Mouse (Mus musculus): ENCODE data around the gene Pdhx. TPM values are rescaled to one million over a fixed set of nuclear protein-coding genes. Genes with fewer than 3 reads are reported as not detected.

The Pdhx gene
- polyA plus RNA-seq, 1 experiment from 2014 or later: 31.3 TPM

- Histone ChIP-seq H3K4me3 (no peak overlapping the region), H3K27me3 (replicated peaks) (no peaks in the 10 kb centered on the region), H3K9me3 (replicated peaks) (0 out of 2 replicates have a peak, but pooled peaks cover 3% of the 10 kb centered on the region), H3K27ac (no peak overlapping the region), H3K4me1 (0 out of 2 replicates have a peak, but pooled peaks cover 3% of the 10 kb centered on the region), H3K36me3 (peaks cover 45% of the 10 kb centered on the region), H3K4me2 (no peak overlapping the region), H3K9ac (no peak overlapping the region)
- ATAC-seq: no peak
- WGBS (ENCODE audit: insufficient replicate concordance): 55% methylated on average over 5 of the region's 5 CpGs
Measured at GRCm38 (mm10) chr2:103084451-103084850, 11.1 kb upstream of the Pdhx start.

DNA sequence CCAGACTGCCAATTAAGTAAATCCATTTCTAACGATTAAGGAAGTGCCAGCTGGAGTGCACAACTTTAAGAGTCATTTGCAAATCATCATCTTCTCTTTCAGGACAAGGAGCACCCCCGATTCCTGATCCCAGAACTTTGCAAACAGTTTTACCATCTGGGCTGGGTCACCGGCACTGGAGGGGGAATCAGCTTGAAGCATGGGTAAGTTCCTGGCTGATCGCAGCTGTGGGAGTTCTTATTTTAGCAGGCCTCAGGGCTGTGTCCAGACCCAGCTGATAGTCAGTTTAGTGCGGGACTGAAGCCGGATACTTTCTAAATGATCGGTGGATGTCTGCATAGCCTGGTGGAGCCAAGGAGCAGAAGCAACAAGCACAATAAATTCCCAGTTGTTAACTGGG lies 9.5 kb upstream of the Pdhx start:
- Histone ChIP-seq H3K9me3 (replicated peaks) (no peaks in the 10 kb centered on the region), H3K4me2 (no peak overlapping the region), H3K27ac (no peak overlapping the region), H3K27me3 (replicated peaks) (no peaks in the 10 kb centered on the region), H3K9ac (no peak overlapping the region), H3K4me1 (0 out of 2 replicates have a peak, but pooled peaks cover 3% of the 10 kb centered on the region), H3K4me3 (no peak overlapping the region), H3K36me3 (peaks cover 29% of the 10 kb centered on the region)
- 78% methylated on average over 7 of the region's 7 CpGs for WGBS (ENCODE audit: insufficient replicate concordance)
- ATAC-seq: no peak

GRCm38 (mm10) chr2:103081706-103082105 lies 8.4 kb upstream of the Pdhx start:
- 0 out of 2 replicates have a peak, but pooled peaks cover 3% of the 10 kb centered on the region for H3K4me1 ChIP-seq
- no peaks in the 10 kb centered on the region for H3K9me3 ChIP-seq (replicated peaks)
- no peak overlapping the region for H3K9ac ChIP-seq
- no peak overlapping the region for H3K4me3 ChIP-seq
- no peak for ATAC-seq
- H3K4me2 ChIP-seq: no peak overlapping the region
- H3K27me3 ChIP-seq (replicated peaks): no peaks in the 10 kb centered on the region
- H3K36me3 ChIP-seq: peaks cover 25% of the 10 kb centered on the region
- WGBS (ENCODE audit: insufficient replicate concordance): 66% methylated on average over 5 of the region's 5 CpGs
- H3K27ac ChIP-seq: no peak overlapping the region

DNA sequence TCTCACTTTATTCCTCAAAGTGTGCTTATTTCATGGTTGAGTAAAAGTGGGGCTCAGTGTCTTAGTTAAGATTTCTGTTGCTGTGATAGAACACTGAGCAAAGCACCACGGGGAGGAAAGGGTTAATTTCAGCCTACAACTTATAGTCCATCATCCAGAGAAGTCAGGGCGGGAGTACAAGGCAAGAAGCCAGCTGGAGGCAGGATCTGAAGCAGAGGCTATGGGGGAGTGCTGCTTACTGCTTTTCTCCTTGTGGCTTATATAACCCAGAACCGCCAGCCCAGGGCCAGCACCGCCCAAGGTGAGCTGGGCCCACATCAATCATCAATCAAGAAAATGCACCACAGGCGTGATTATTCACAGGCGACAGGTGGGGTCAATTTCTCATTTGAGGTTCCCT lies 7.8 kb upstream of the Pdhx start:
- WGBS (ENCODE audit: insufficient replicate concordance): 64% methylated on average over 6 of the region's 6 CpGs
- Histone ChIP-seq H3K4me3 (no peak overlapping the region), H3K36me3 (peaks cover 24% of the 10 kb centered on the region), H3K9me3 (replicated peaks) (no peaks in the 10 kb centered on the region), H3K4me1 (0 out of 2 replicates have a peak, but pooled peaks cover 3% of the 10 kb centered on the region), H3K27ac (no peak overlapping the region), H3K9ac (no peak overlapping the region), H3K4me2 (no peak overlapping the region), H3K27me3 (replicated peaks) (no peaks in the 10 kb centered on the region)
- no peak for ATAC-seq

GRCm38 (mm10) chr2:103070586-103070985 lies 2.7 kb downstream of the Pdhx start:
- no peaks in the 10 kb centered on the region for H3K27me3 ChIP-seq (replicated peaks)
- no peak overlapping the region for H3K9ac ChIP-seq
- ATAC-seq: no peak
- H3K9me3 ChIP-seq (replicated peaks): no peaks in the 10 kb centered on the region
- no peak overlapping the region for H3K4me3 ChIP-seq
- H3K4me1 ChIP-seq: peaks cover 55% of the 10 kb centered on the region
- H3K36me3 ChIP-seq: peaks cover 2% of the 10 kb centered on the region; the same call in 1 of the 2 replicates
- WGBS (ENCODE audit: insufficient replicate concordance): 50% methylated on average over 3 of the region's 3 CpGs
- H3K4me2 ChIP-seq: no peak overlapping the region
- no peak overlapping the region for H3K27ac ChIP-seq

GRCm38 (mm10) chr2:103069752-103070405 lies 3.4 kb downstream of the Pdhx start:
- Histone ChIP-seq H3K4me1 (peaks cover 53% of the 10 kb centered on the region), H3K4me2 (no peak overlapping the region), H3K4me3 (no peak overlapping the region), H3K9ac (no peak overlapping the region), H3K9me3 (replicated peaks) (no peaks in the 10 kb centered on the region), H3K36me3 (peaks cover 2% of the 10 kb centered on the region; the same call in 1 of the 2 replicates), H3K27me3 (replicated peaks) (no peaks in the 10 kb centered on the region), H3K27ac (no peak overlapping the region)
- no peak for ATAC-seq
- 65% methylated on average over 5 of the region's 5 CpGs for WGBS (ENCODE audit: insufficient replicate concordance)

- 73% methylated on average over 1 of the region's 1 CpGs for WGBS (ENCODE audit: insufficient replicate concordance)
- Histone ChIP-seq H3K36me3 (peaks cover 2% of the 10 kb centered on the region; the same call in 1 of the 2 replicates), H3K9me3 (replicated peaks) (no peaks in the 10 kb centered on the region), H3K9ac (no peak overlapping the region), H3K4me3 (no peak overlapping the region), H3K4me2 (no peak overlapping the region), H3K4me1 (peaks cover 45% of the 10 kb centered on the region), H3K27ac (no peak overlapping the region), H3K27me3 (replicated peaks) (no peaks in the 10 kb centered on the region)
- no peak for ATAC-seq
Measured at GRCm38 (mm10) chr2:103068602-103069001, 4.7 kb downstream of the Pdhx start.

- no peak for ATAC-seq
- WGBS (ENCODE audit: insufficient replicate concordance): 70% methylated on average over 2 of the region's 2 CpGs
- no peak overlapping the region for H3K27ac ChIP-seq
- peaks cover 2% of the 10 kb centered on the region; the same call in 1 of the 2 replicates for H3K36me3 ChIP-seq
- no peak overlapping the region for H3K4me3 ChIP-seq
- H3K9me3 ChIP-seq (replicated peaks): no peaks in the 10 kb centered on the region
- H3K27me3 ChIP-seq (replicated peaks): no peaks in the 10 kb centered on the region
- no peak overlapping the region for H3K9ac ChIP-seq
- no peak overlapping the region for H3K4me2 ChIP-seq
- peaks cover 51% of the 10 kb centered on the region for H3K4me1 ChIP-seq
Measured at GRCm38 (mm10) chr2:103067552-103068207, 5.6 kb downstream of the Pdhx start.

DNA sequence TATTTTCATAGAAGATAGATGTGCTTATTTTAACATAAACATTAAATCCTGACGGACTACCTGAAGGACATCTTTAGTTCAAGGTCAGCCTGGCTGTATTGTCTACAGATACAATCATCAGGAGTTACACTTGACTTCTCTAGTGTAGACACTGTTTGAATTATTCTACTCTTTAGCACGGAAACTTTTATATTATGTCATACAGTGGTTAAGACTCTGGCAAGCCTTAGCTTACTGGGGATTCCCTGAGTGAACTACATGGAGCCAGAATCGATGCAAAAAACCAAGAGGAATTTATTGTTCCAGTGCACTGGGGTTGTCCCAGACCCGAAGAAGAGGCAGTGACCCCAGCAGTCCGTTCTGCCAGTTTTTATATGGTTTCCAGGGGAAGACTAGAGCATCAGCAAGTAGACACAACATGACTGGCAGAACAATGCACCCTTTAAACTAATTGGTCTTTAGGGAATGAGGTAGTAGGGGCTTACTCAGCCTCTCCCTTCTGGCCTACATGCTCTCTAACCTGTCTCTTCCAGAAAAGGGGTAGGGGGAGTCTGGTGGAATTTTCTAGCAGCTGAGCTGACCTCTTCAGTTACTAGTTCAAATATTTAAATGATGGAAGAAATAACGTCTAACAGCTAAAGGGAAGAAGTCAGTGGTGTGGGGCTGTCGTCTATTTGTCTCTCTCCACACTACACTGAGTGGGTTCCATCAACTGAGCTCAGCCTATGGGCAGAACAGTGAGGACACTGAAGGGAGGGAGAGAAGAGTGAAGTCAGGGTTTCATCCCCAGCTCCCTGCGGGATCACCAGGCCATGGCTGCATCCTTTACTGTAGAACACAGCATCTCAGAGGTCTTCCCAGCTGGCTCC lies 6.4 kb downstream of the Pdhx start:
- Histone ChIP-seq H3K9ac (no peak overlapping the region), H3K4me2 (no peak overlapping the region), H3K4me3 (no peak overlapping the region), H3K27ac (no peak overlapping the region), H3K4me1 (peaks cover 43% of the 10 kb centered on the region), H3K27me3 (replicated peaks) (no peaks in the 10 kb centered on the region), H3K36me3 (peaks cover 2% of the 10 kb centered on the region; the same call in 1 of the 2 replicates), H3K9me3 (replicated peaks) (no peaks in the 10 kb centered on the region)
- 75% methylated on average over 8 of the region's 8 CpGs for WGBS (ENCODE audit: insufficient replicate concordance)
- ATAC-seq: no peak

- Histone ChIP-seq H3K4me3 (no peak overlapping the region), H3K4me2 (no peak overlapping the region), H3K27ac (no peak overlapping the region), H3K36me3 (peaks cover 4% of the 10 kb centered on the region; the same call in 1 of the 2 replicates), H3K9ac (no peak overlapping the region), H3K27me3 (replicated peaks) (no peaks in the 10 kb centered on the region), H3K4me1 (peaks cover 6% of the 10 kb centered on the region; the same call in 1 of the 2 replicates), H3K9me3 (replicated peaks) (no peaks in the 10 kb centered on the region)
- no peak for ATAC-seq
- 40% methylated on average over 3 of the region's 3 CpGs for WGBS (ENCODE audit: insufficient replicate concordance)
Measured at GRCm38 (mm10) chr2:103062865-103063264, 10.4 kb downstream of the Pdhx start.

DNA sequence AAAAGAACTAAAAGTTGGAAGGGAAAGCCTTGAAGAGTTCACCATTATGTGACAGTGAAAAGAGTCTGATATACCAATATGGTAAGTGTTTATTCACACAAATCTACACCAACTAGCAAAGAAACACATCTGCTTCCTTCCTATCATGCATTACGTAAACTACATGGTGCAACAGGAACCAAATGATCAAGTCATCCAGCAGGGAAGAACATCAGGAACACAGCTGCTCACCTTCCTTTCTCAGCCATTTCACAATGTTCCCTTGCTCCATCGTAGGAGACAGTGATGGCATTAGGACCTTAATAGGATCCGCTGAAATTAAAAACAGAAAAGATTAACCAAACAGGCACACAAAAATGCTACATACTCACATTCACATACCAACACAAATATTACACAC lies 15.0 kb downstream of the Pdhx start:
- Histone ChIP-seq H3K27ac (no peak overlapping the region), H3K36me3 (peaks cover 16% of the 10 kb centered on the region), H3K27me3 (replicated peaks) (no peaks in the 10 kb centered on the region), H3K4me3 (no peak overlapping the region), H3K4me2 (no peak overlapping the region), H3K9me3 (replicated peaks) (no peaks in the 10 kb centered on the region), H3K4me1 (peaks cover 6% of the 10 kb centered on the region; the same call in 1 of the 2 replicates), H3K9ac (no peak overlapping the region)
- WGBS (ENCODE audit: insufficient replicate concordance): 77% methylated on average over 3 of the region's 3 CpGs
- ATAC-seq: no peak

DNA sequence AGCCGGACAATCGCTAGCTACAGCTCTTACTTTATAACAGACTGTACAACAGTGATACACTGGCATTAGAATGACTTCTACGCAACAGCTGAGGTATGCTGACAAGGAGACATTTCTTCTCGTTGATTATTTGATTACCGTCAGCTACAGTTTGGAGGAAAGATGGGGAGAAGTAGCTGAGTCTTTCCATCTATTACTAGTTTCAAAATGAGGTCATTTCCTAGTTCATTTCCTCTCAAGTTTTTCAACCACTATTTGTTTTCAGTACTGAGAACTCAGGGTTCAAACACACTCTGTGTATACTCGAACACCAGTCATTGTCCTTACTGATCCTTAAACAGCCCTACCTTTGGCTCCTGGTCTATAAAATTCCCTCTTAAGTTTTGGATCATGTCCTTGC lies 17.5 kb downstream of the Pdhx start:
- ATAC-seq: no peak
- H3K27ac ChIP-seq: no peak overlapping the region
- no peaks in the 10 kb centered on the region for H3K9me3 ChIP-seq (replicated peaks)
- no peak overlapping the region for H3K4me3 ChIP-seq
- no peaks in the 10 kb centered on the region for H3K4me1 ChIP-seq
- WGBS (ENCODE audit: insufficient replicate concordance): 80% methylated on average over 6 of the region's 6 CpGs
- H3K27me3 ChIP-seq (replicated peaks): no peaks in the 10 kb centered on the region
- peaks cover 16% of the 10 kb centered on the region for H3K36me3 ChIP-seq
- H3K4me2 ChIP-seq: no peak overlapping the region
- no peak overlapping the region for H3K9ac ChIP-seq

All from liver, embryonic 12.5 days (tissue).